Mouse (Mus musculus) liver, postnatal 0 days (tissue): ENCODE results near the gene Gm9603. TPM values are rescaled to one million over a fixed set of nuclear protein-coding genes. Genes with fewer than 3 reads are reported as not detected.
"Not testable (repeated sequence)": the region's sequence is repeated elsewhere in the genome, so short reads cannot be mapped to it uniquely, and the experiment has no call there.

Experiments
- ATAC-seq: fragments of 200-750 bp; cut with Nextera tagmentation; 2 replicates; pipeline ENCODE4 v1.8.0; 2017; ENCODE audit warnings: mild to moderate bottlenecking, moderate library complexity
- DNase-seq: peaks from one replicate; pipeline ENCODE4 v3.0.0-alpha.2; 2016
- H3K27ac ChIP-seq: fragments of 300-500 bp; sonication (generic); 2 replicates; pipeline ENCODE4 v1.5.1; 2014; ENCODE audit warnings: antibody characterized with exemption, moderate library complexity, mild to moderate bottlenecking, low read depth
- H3K27me3 ChIP-seq: fragments of 300-500 bp; sonication (generic); 2 replicates; pipeline ENCODE4 v1.6.1; 2014; ENCODE audit warnings: low read length, control low read depth, mixed read lengths; ENCODE audit not compliant: insufficient read depth
- H3K36me3 ChIP-seq: fragments of 300-500 bp; sonication (generic); replicated peaks from 2 replicates; pipeline ENCODE4 v1.6.1; 2014; ENCODE audit warnings: mild to moderate bottlenecking, control low read depth, low read length, moderate library complexity, mixed read lengths; ENCODE audit not compliant: insufficient read depth
- H3K4me1 ChIP-seq: fragments of 300-500 bp; sonication (generic); 2 replicates; pipeline ENCODE4 v1.6.1; 2014; ENCODE audit warnings: antibody characterized with exemption, mild to moderate bottlenecking, control low read depth; ENCODE audit not compliant: insufficient read depth
- H3K4me2 ChIP-seq: fragments of 300-500 bp; sonication (generic); 2 replicates; pipeline ENCODE4 v1.6.1; 2014; ENCODE audit warnings: low read depth, mild to moderate bottlenecking, low read length, moderate library complexity, mixed read lengths
- H3K4me3 ChIP-seq: fragments of 300-500 bp; sonication (generic); 2 replicates; pipeline ENCODE4 v1.5.1; 2014; ENCODE audit warnings: low read depth, low read length
- H3K9ac ChIP-seq: fragments of 300-500 bp; sonication (generic); replicated peaks from 2 replicates; pipeline ENCODE4 v1.6.1; 2014; ENCODE audit warnings: mild to moderate bottlenecking, moderate library complexity
- H3K9me3 ChIP-seq: fragments of 300-500 bp; sonication (generic); 2 replicates; pipeline ENCODE4 v1.6.1; 2016; ENCODE audit warnings: mild to moderate bottlenecking, control low read depth, low read length, mixed read lengths
- WGBS: fragments of 180-500 bp; shearing (Covaris S2); extraction: QIAGEN DNeasy Blood & Tissue Kit; methylation state at CpG from one replicate; pipeline ENCODE4 v1.1.7; 2014; ENCODE audit not compliant: insufficient replicate concordance; 5-methylcytosine and 5-hydroxymethylcytosine counted together
- polyA plus RNA-seq: library from polyadenylated mRNA; unstranded; fragments of >200 nt; fragmentation: Nextera tagmentation; extraction: Ambion mirVana; gene quantifications from 2 replicates; pipeline ENCODE4 v1.2.1, GENCODE M21; 2015

Gene Gm9603
- not detected in 2 replicates for polyA plus RNA-seq

- H3K4me3 ChIP-seq, H3K4me2 ChIP-seq, H3K4me1 ChIP-seq, H3K9ac ChIP-seq, ATAC-seq, DNase-seq, H3K9me3 ChIP-seq, H3K27ac ChIP-seq, H3K27me3 ChIP-seq, H3K36me3 ChIP-seq: not testable (repeated sequence)
- no CpG with 5 or more reads among the region's 2 CpGs for WGBS
Observed at GRCm38 (mm10) chr14:5687357-5687756, at the start of gene Gm9603. Gm9603 (minus strand) TSS chr14:5687457.

- not testable (repeated sequence) for DNase-seq, H3K9ac ChIP-seq, ATAC-seq, H3K27me3 ChIP-seq, H3K36me3 ChIP-seq, H3K4me2 ChIP-seq, H3K27ac ChIP-seq, H3K4me3 ChIP-seq, H3K4me1 ChIP-seq, H3K9me3 ChIP-seq
- WGBS: no CpG with 5 or more reads among the region's 1 CpGs
Observed at GRCm38 (mm10) chr14:5632928-5633327, 54.3 kb downstream of the Gm9603 start, which contains the start of gene Gm8265. Gm8265 (minus strand) TSS chr14:5633028.

Other genes with a start within 250 kb of the Gm9603 start
- gene Gm3194, start 232.0 kb downstream of the Gm9603 start, polyA plus RNA-seq: not detected in 2 replicates
- not detected in 2 replicates for gene Gm8246, start 209.6 kb downstream of the Gm9603 start, polyA plus RNA-seq
- gene Gm3187, start 203.2 kb downstream of the Gm9603 start, polyA plus RNA-seq: not detected in 2 replicates
- gene Gm3488, start 185.8 kb downstream of the Gm9603 start, polyA plus RNA-seq: not detected in 2 replicates
- gene Gm3532, start 149.0 kb downstream of the Gm9603 start, polyA plus RNA-seq: not detected in 2 replicates
- not detected in 2 replicates for gene Gm8265, start 54.4 kb downstream of the Gm9603 start, polyA plus RNA-seq
- not detected in 2 replicates for gene Gm3373, start 54.1 kb upstream of the Gm9603 start, polyA plus RNA-seq
- not detected in 2 replicates for gene Gm3383, start 120.5 kb upstream of the Gm9603 start, polyA plus RNA-seq
- not detected in 2 replicates for gene Gm3424, start 142.9 kb upstream of the Gm9603 start, polyA plus RNA-seq
- gene Gm8237, start 192.9 kb upstream of the Gm9603 start, polyA plus RNA-seq: not detected in 2 replicates